Mouse (Mus musculus) testis, adult 2 months (tissue): ENCODE data around the gene Nppb.

ENCODE experiments used
- CTCF ChIP-seq: fragments of 200-500 bp; IDR thresholded peaks from 2 replicates; pipeline ENCODE4 v1.5.1; 2012; ENCODE audit warnings: low read depth, mild to moderate bottlenecking, inconsistent platforms, low read length, moderate library complexity; ENCODE audit not compliant: control insufficient read depth, insufficient read depth, insufficient replicate concordance
- POLR2A ChIP-seq: fragments of 200-500 bp; IDR thresholded peaks from 2 replicates; pipeline ENCODE4 v1.6.1; 2012; ENCODE audit warnings: low read depth, mild to moderate bottlenecking, inconsistent platforms, low read length, moderate library complexity; ENCODE audit not compliant: control insufficient read depth

- TF ChIP-seq CTCF, result no peak
- no peak for TF ChIP-seq POLR2A
Measured at GRCm38 (mm10) chr4:148004361-148004760, 18.8 kb downstream of the Nppb start.
